Mouse (Mus musculus) stomach, embryonic 14.5 days (tissue): Measurements from ENCODE around the gene Xxylt1. TPM values are rescaled to one million over a fixed set of nuclear protein-coding genes. Genes with fewer than 3 reads are reported as not detected.
A peak's percentile ranks its signal among the peaks of the same experiment; 100 is the strongest.

Experiments
- ATAC-seq: fragments of 200-750 bp; cut with Nextera tagmentation; 2 replicates; pipeline ENCODE4 v1.8.0; 2017; ENCODE audit warnings: low read depth, moderate TSS enrichment; ENCODE audit not compliant: insufficient number of reproducible peaks, insufficient read depth, low FRiP score
- H3K27ac ChIP-seq: fragments of 300-500 bp; sonication (generic); 2 replicates; pipeline ENCODE4 v1.5.1; 2014; ENCODE audit warnings: mild to moderate bottlenecking, low read length, moderate library complexity, mixed read lengths
- H3K27me3 ChIP-seq: fragments of 300-500 bp; sonication (generic); 2 replicates; pipeline ENCODE4 v1.6.1; 2014; ENCODE audit warnings: low read length, control low read depth, mixed read lengths; ENCODE audit not compliant: control insufficient read depth, insufficient read depth
- H3K36me3 ChIP-seq: fragments of 300-500 bp; sonication (generic); 2 replicates; pipeline ENCODE4 v1.6.1; 2014; ENCODE audit warnings: mild to moderate bottlenecking, control low read depth, low read length, moderate library complexity, mixed read lengths; ENCODE audit not compliant: control insufficient read depth, insufficient read depth
- H3K4me1 ChIP-seq: fragments of 300-500 bp; sonication (generic); 2 replicates; pipeline ENCODE4 v1.6.1; 2014; ENCODE audit warnings: low read length, control low read depth, mixed read lengths; ENCODE audit not compliant: control insufficient read depth, insufficient read depth
- H3K4me2 ChIP-seq: fragments of 300-500 bp; sonication (generic); replicated peaks from 2 replicates; pipeline ENCODE4 v1.6.1; 2014; ENCODE audit warnings: low read depth, low read length, control low read depth
- H3K4me3 ChIP-seq: fragments of 300-500 bp; sonication (generic); 2 replicates; pipeline ENCODE4 v1.5.1; 2014; ENCODE audit warnings: low read depth, low read length, control low read depth
- H3K9ac ChIP-seq: fragments of 300-500 bp; sonication (generic); replicated peaks from 2 replicates; pipeline ENCODE4 v1.6.1; 2014; ENCODE audit warnings: low read depth, mild to moderate bottlenecking, control low read depth, low read length, moderate library complexity, mixed read lengths
- H3K9me3 ChIP-seq: fragments of 300-500 bp; sonication (generic); 2 replicates; pipeline ENCODE4 v1.6.1; 2016; ENCODE audit warnings: low read depth, low read length, control low read depth; ENCODE audit not compliant: control insufficient read depth
- WGBS: fragments of 180-500 bp; shearing (Covaris S2); extraction: QIAGEN DNeasy Blood & Tissue Kit; methylation state at CpG from one replicate; pipeline ENCODE4 v1.1.7; 2014; 5-methylcytosine and 5-hydroxymethylcytosine counted together
- polyA plus RNA-seq: library from polyadenylated mRNA; unstranded; fragments of >200 nt; fragmentation: Nextera tagmentation; extraction: Ambion mirVana; gene quantifications from 2 replicates; pipeline ENCODE4 v1.2.1, GENCODE M21; 2014

Xxylt1 gene
- polyA plus RNA-seq = 17.2 and 21.4 TPM in 2 replicates

DNA sequence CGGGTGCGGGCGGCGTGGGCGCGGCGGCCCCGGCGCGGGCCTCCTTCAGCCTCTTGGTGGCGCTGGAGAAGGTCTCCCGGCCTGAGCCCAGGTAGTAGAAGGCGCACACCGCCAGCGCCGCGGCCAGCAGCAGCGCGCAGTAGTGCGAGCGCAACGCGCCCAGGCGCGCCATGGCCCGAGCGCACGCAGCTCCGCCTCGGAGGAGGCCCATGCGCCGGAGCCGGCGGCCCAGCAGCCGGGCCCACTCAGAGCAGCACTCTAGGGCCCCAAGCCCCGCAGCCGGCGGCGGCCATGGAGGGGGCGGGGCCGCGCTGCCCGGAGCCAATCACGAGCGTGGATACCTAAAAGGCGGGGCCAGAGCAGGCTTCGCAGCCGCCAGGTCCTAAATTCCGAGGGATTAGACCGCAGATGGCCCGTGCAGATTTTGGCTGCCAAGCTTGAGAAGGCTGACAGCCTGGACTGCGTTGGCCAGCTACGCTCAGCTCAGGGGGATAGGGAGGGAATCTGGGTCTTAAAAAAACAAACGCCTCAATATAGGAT lies at the start of gene Xxylt1:
TSS of gene Xxylt1 (minus strand) at position 308 of the 540 bp plus-strand sequence.
- WGBS = under 1% methylated on average over 54 of the region's 54 CpGs
- peak within 1 kb of the TSS; percentile 71 for H3K4me3 ChIP-seq
- H3K4me2 ChIP-seq = peak within 1 kb of the TSS; percentile 96
- peak within 1 kb of the TSS; percentile 62 for H3K9ac ChIP-seq
- no peaks in the 10 kb centered on the region; the same call in 1 of the 2 replicates for H3K36me3 ChIP-seq
- H3K9me3 ChIP-seq = no peaks in the 10 kb centered on the region
- no peaks in the 10 kb centered on the region for H3K27me3 ChIP-seq
- peak; percentile 98 for ATAC-seq
- H3K4me1 ChIP-seq = peaks cover 4% of the 10 kb centered on the region; the same call in 1 of the 2 replicates
- peak within 1 kb of the TSS; percentile 88 for H3K27ac ChIP-seq

DNA sequence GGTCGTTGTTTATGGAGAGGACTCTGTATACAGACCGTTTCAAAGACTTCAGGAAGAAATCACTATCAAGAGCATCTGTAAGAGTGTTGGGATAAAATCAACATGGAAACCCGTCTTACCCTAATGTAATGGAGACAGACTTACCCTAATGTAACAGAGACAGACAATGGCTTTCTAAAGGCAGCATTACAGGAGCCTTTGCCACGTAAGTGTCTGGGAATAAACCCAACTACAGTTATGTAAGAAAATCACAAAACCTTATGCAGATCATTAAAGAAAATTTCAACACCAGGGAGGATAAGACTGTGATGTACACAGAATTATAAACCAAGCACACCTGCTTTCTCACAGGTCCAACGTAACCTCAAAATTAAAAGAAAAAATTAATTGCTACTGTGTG lies 46.9 kb upstream of the Xxylt1 start:
- Histone ChIP-seq H3K9ac (no peak overlapping the region), H3K9me3 (no peaks in the 10 kb centered on the region), H3K27ac (no peak overlapping the region), H3K4me3 (no peak overlapping the region), H3K4me1 (0 out of 2 replicates have a peak, but pooled peaks cover 4% of the 10 kb centered on the region), H3K4me2 (no peak overlapping the region), H3K27me3 (no peaks in the 10 kb centered on the region), H3K36me3 (peaks cover 9% of the 10 kb centered on the region; the same call in 1 of the 2 replicates)
- ATAC-seq = no peak
- WGBS = 78% methylated on average over 5 of the region's 5 CpGs

DNA sequence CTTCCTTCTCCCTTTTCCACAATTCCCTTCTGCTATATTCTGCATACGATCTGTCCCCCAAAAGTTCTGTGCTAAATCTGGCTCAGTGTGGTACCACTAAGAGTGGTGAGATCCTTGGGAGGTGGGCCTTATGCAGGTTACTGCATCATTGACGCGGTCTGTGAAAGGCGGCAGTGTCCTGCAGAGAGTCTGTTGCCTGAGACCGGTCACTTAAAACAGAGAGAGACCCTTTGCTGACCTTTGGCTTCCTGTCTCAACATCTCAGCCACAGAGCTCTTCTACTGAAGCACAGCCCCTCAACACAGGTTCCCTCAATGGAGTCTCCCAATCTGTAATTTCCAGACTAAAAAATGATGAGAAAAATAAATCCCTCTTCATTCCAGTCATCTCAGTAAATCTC lies 43.8 kb upstream of the Xxylt1 start:
- Histone ChIP-seq H3K27me3 (no peaks in the 10 kb centered on the region), H3K9me3 (no peaks in the 10 kb centered on the region), H3K4me2 (no peak overlapping the region), H3K27ac (no peak overlapping the region), H3K9ac (no peak overlapping the region), H3K4me3 (no peak overlapping the region), H3K4me1 (no peaks in the 10 kb centered on the region), H3K36me3 (peaks cover 13% of the 10 kb centered on the region; the same call in 1 of the 2 replicates)
- 81% methylated on average over 5 of the region's 5 CpGs for WGBS
- no peak for ATAC-seq

GRCm38 (mm10) chr16:31121612-31122011 lies 40.4 kb upstream of the Xxylt1 start:
- WGBS = 94% methylated on average over 6 of the region's 6 CpGs
- H3K9me3 ChIP-seq = no peaks in the 10 kb centered on the region
- ATAC-seq = no peak
- no peak overlapping the region for H3K27ac ChIP-seq
- no peaks in the 10 kb centered on the region for H3K27me3 ChIP-seq
- H3K4me1 ChIP-seq = no peaks in the 10 kb centered on the region
- H3K36me3 ChIP-seq = peaks cover 14% of the 10 kb centered on the region; the same call in 1 of the 2 replicates
- H3K4me2 ChIP-seq = no peak overlapping the region
- H3K4me3 ChIP-seq = no peak overlapping the region
- no peak overlapping the region for H3K9ac ChIP-seq

GRCm38 (mm10) chr16:31113596-31113995 lies 32.4 kb upstream of the Xxylt1 start:
- Histone ChIP-seq H3K27ac (no peak overlapping the region), H3K4me2 (no peak overlapping the region), H3K4me1 (no peaks in the 10 kb centered on the region), H3K4me3 (no peak overlapping the region), H3K9ac (no peak overlapping the region), H3K9me3 (no peaks in the 10 kb centered on the region; the same call in 1 of the 2 replicates), H3K36me3 (peaks cover 29% of the 10 kb centered on the region), H3K27me3 (no peaks in the 10 kb centered on the region)
- no peak for ATAC-seq

GRCm38 (mm10) chr16:31101352-31101751 lies 20.1 kb upstream of the Xxylt1 start:
- 92% methylated on average over 2 of the region's 2 CpGs for WGBS
- Histone ChIP-seq H3K4me2 (no peak overlapping the region), H3K27me3 (no peaks in the 10 kb centered on the region), H3K36me3 (peaks cover 33% of the 10 kb centered on the region; the same call in 1 of the 2 replicates), H3K4me3 (no peak overlapping the region), H3K27ac (no peak overlapping the region), H3K4me1 (no peaks in the 10 kb centered on the region), H3K9me3 (no peaks in the 10 kb centered on the region), H3K9ac (no peak overlapping the region)
- no peak for ATAC-seq

DNA sequence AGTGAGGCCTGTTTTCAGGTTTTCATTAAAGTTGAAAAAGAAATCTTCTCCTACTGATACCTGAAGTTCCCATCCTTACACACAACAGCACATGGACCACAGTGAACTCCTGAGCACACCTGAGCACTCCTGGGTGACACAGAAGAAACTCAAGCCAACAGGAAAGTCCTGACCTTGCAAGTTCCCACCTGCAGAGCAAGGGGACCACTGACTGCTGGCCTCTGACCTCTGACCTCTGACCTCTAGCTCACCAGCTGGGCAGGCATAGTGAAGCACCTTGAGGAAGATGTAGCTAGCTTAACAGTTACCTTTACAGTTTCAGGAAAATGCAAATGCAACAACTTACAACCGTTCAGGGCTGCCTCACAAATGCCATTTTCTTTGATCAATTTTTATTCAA lies 18.7 kb upstream of the Xxylt1 start:
- ATAC-seq = no peak

GRCm38 (mm10) chr16:31094036-31094435 lies 12.8 kb upstream of the Xxylt1 start:
- no peaks in the 10 kb centered on the region for H3K9me3 ChIP-seq
- H3K27ac ChIP-seq = no peak overlapping the region
- H3K27me3 ChIP-seq = no peaks in the 10 kb centered on the region
- no peak for ATAC-seq
- no peak overlapping the region for H3K9ac ChIP-seq
- WGBS = 84% methylated on average over 6 of the region's 6 CpGs
- no peak overlapping the region for H3K4me2 ChIP-seq
- peaks cover 2% of the 10 kb centered on the region; the same call in 1 of the 2 replicates for H3K36me3 ChIP-seq
- no peak overlapping the region for H3K4me3 ChIP-seq
- no peaks in the 10 kb centered on the region for H3K4me1 ChIP-seq

More for the DNA sequence above, 18.7 kb upstream of the Xxylt1 start:
- H3K9ac ChIP-seq = no peak overlapping the region
- H3K4me2 ChIP-seq = no peak overlapping the region
- H3K36me3 ChIP-seq = peaks cover 30% of the 10 kb centered on the region; the same call in 1 of the 2 replicates
- no peaks in the 10 kb centered on the region for H3K27me3 ChIP-seq
- no peaks in the 10 kb centered on the region for H3K9me3 ChIP-seq
- 85% methylated on average over 1 of the region's 1 CpGs for WGBS
- no peaks in the 10 kb centered on the region for H3K4me1 ChIP-seq
- H3K4me3 ChIP-seq = no peak overlapping the region
- H3K27ac ChIP-seq = no peak overlapping the region

DNA sequence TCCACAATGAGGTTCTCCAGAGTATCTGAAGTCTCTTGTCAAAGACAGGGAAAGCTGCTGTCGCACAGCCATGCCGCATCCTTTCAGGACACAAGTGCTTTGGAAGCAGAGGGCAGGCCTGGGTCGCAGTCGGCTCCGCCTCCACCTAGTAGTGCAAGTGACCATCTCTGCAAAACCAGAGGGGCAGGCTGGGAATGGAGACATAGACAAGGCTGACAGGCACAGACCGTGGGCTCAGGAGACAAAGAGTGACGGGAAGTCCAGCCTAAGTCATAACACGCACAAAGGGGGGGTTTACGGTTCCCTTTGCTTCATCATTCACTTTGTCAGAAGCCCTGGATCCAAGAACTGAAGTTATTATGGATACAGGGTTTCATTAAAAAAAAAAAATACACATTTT lies 12.0 kb upstream of the Xxylt1 start:
- H3K9me3 ChIP-seq = no peaks in the 10 kb centered on the region
- no peaks in the 10 kb centered on the region for H3K27me3 ChIP-seq
- WGBS = 56% methylated on average over 9 of the region's 9 CpGs
- H3K36me3 ChIP-seq = no peaks in the 10 kb centered on the region; the same call in 1 of the 2 replicates
- H3K4me3 ChIP-seq = no peak overlapping the region
- H3K4me2 ChIP-seq = no peak overlapping the region
- ATAC-seq = no peak
- no peak overlapping the region for H3K9ac ChIP-seq
- H3K27ac ChIP-seq = no peak overlapping the region
- H3K4me1 ChIP-seq = no peaks in the 10 kb centered on the region
